Mouse (Mus musculus): ENCODE results near the gene Atxn7l3b. TPM values are rescaled to one million over a fixed set of nuclear protein-coding genes. Genes with fewer than 3 reads are reported as not detected.
"Not testable (repeated sequence)": the region's sequence is repeated elsewhere in the genome, so short reads cannot be mapped to it uniquely, and the experiment has no call there.

The Atxn7l3b gene
- polyA plus RNA-seq (2015; fragmentation: Nextera tagmentation; extraction: Ambion mirVana): 100 and 112 TPM in 2 replicates

DNA sequence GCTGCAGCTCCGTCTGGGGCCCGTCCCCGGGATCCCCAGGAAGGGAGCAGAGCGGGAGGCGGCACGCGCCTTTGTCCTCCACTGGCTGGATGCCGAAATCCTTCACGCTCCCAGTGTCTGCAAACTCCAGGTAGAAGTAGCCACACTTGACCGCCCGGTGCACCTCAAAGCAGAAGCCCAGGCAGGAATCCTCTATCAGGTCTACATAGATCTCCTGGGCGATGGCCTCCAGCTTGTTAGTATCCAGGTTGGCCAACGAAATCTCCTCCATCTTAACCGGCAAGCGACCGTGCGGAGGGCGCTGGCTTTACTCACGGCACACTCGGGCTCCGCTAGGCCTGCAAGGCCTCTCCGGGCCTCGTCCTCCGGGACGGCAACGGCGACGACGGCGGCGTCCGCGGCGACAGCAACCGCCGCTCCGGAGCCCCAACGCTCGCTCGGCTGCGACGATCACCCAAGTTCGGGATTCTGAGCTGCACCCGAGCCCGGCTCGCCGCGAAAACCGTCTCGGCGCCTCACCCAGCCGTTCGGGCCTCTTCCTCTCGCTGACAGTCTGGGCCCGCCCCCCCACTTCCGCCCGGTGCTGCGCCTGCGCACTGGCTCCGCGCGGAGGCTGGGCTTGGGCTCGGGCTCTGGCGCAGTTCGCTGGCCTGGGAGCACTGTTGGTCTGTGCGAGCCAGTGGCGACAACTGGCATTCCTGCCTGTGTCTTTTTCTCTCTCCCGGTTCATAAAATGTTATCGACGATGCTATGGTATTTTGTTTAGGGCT is at the start of gene Atxn7l3b:
Atxn7l3b (minus strand) TSS at position 550 of the 770 bp plus-strand sequence.
- peaks cover 24% of the 10 kb centered on the region for H3K36me3 ChIP-seq (ENCODE audit: control insufficient read depth, insufficient read depth)
- WGBS: under 1% methylated on average over 70 of the region's 70 CpGs
- ATAC-seq (replicated peaks; ENCODE audit: extremely low read depth, insufficient read depth, low FRiP score): peak; percentile 100

DNA sequence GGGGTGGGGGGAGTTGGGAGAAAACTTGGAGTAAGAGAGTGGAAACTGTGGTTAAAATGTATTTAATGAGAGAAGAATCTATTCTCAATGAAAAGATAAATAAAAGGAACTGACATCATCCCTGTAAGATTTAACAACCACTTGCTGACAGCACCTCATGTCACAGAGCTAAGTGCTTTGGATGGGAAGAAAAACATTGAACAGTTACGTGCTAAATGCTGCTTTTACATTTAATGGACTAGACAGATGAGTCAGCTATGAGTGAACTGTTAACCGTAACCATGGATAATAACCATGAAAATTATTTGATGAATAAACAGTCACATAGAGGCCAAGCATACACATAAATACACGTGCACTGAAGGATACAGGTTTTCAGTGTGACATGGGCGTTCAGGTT is 48.8 kb upstream of the Atxn7l3b start:
- Histone ChIP-seq H3K9ac (ENCODE audit: low read length) (no peak overlapping the region), H3K4me3 (ENCODE audit: low read length) (no peak overlapping the region), H3K9me3 (replicated peaks; ENCODE audit: control insufficient read depth, low read length) (no peaks in the 10 kb centered on the region), H3K4me1 (ENCODE audit: control insufficient read depth, insufficient read depth, low read length) (no peaks in the 10 kb centered on the region), H3K27me3 (ENCODE audit: control insufficient read depth, insufficient read depth, low read length) (no peaks in the 10 kb centered on the region), H3K4me2 (ENCODE audit: low read depth, low read length) (no peak overlapping the region), H3K36me3 (ENCODE audit: control insufficient read depth, insufficient read depth) (no peaks in the 10 kb centered on the region), H3K27ac (ENCODE audit: low read length) (no peak overlapping the region)
- ATAC-seq (replicated peaks; ENCODE audit: extremely low read depth, insufficient read depth, low FRiP score): peak; percentile 37; the same call in 1 of the 2 replicates
- 69% methylated on average over 4 of the region's 4 CpGs for WGBS

More for the DNA sequence above, at the start of gene Atxn7l3b:
- peak within 1 kb of the TSS; percentile 98 for H3K27ac ChIP-seq (ENCODE audit: low read length)
- H3K9ac ChIP-seq (ENCODE audit: low read length): peak within 1 kb of the TSS; percentile 99
- H3K9me3 ChIP-seq (replicated peaks; ENCODE audit: control insufficient read depth, low read length): no peaks in the 10 kb centered on the region
- peak within 1 kb of the TSS; percentile 92 for H3K4me2 ChIP-seq (ENCODE audit: low read depth, low read length)
- no peaks in the 10 kb centered on the region for H3K27me3 ChIP-seq (ENCODE audit: control insufficient read depth, insufficient read depth, low read length)
- H3K4me3 ChIP-seq (ENCODE audit: low read length): peak within 1 kb of the TSS; percentile 93
- peaks cover 26% of the 10 kb centered on the region for H3K4me1 ChIP-seq (ENCODE audit: control insufficient read depth, insufficient read depth, low read length)

DNA sequence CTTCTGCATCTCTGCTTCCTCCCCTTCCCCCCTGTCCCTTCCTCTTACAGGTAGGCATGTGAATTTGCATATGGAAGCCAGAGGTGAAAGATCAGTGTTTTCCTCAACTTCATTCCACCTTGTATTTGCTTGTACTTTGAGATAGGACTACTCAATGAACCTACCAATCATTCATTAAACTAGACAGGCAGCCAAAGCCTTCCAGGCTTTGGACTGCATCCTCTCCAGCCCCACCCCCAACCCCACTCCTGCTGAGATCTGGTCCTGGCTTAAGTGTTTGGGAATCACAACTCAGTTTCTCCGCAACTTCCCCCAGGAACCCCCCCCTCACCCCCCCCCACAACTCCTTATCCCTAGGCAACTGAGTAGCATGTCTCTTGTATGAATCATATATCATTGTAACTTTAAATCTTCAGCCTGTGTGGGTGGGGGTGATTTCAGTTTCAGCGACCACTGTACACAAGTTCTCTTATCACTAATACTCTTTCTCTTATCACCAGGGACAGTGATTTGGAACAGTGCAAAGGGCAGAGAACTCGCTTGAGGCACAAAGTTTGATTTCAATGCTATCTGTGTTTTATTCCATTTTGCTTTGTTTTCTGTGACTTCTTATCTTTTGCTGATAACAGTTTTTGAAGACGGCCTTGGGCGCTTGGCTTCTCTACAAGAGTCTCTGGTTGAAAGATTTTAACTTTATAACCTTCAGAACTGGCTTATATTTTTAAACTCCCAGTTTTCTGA is 44.7 kb upstream of the Atxn7l3b start:
- Histone ChIP-seq H3K27me3 (ENCODE audit: control insufficient read depth, insufficient read depth, low read length) (no peaks in the 10 kb centered on the region), H3K9me3 (replicated peaks; ENCODE audit: control insufficient read depth, low read length) (no peaks in the 10 kb centered on the region)

DNA sequence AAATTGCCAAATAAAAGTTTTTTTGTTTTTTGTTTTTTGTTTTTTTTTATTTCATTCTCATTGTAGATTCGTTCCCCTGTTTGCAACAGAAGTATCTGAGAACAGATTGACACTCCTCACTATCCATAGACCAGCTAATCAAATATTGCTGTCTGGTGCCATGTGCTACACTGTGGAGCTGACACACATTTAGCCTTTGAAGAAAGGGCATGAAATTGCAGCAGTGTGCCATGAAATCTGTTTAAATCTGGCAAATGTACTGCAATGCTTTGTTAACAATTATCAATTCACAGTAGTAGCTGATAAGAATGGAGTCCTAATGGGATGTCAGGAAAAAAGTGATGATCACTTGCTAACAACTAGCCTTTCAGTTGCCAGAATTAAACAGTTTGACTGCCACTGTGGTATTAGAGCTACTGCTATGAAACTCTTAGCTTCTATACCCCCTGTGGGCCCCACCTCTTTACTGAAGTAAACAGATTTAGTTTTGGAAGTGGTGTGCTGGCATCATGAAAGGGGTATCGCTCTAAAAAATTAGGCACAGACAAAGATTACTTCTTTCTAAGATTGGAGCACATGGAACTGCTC is 41.3 kb upstream of the Atxn7l3b start:
- no peak for ATAC-seq (replicated peaks; ENCODE audit: extremely low read depth, insufficient read depth, low FRiP score)
- no peaks in the 10 kb centered on the region for H3K36me3 ChIP-seq (ENCODE audit: control insufficient read depth, insufficient read depth)
- H3K27ac ChIP-seq (ENCODE audit: low read length): no peak overlapping the region
- H3K27me3 ChIP-seq (ENCODE audit: control insufficient read depth, insufficient read depth, low read length): no peaks in the 10 kb centered on the region
- no peak overlapping the region for H3K9ac ChIP-seq (ENCODE audit: low read length)
- no peaks in the 10 kb centered on the region for H3K9me3 ChIP-seq (replicated peaks; ENCODE audit: control insufficient read depth, low read length)
- H3K4me3 ChIP-seq (ENCODE audit: low read length): no peak overlapping the region
- no peak overlapping the region for H3K4me2 ChIP-seq (ENCODE audit: low read depth, low read length)
- WGBS: 69% methylated on average over 2 of the region's 2 CpGs
- H3K4me1 ChIP-seq (ENCODE audit: control insufficient read depth, insufficient read depth, low read length): no peaks in the 10 kb centered on the region

More for the DNA sequence above, 44.7 kb upstream of the Atxn7l3b start:
- H3K9ac ChIP-seq (ENCODE audit: low read length): no peak overlapping the region
- H3K36me3 ChIP-seq (ENCODE audit: control insufficient read depth, insufficient read depth): no peaks in the 10 kb centered on the region
- H3K4me1 ChIP-seq (ENCODE audit: control insufficient read depth, insufficient read depth, low read length): no peaks in the 10 kb centered on the region
- no peak overlapping the region for H3K4me3 ChIP-seq (ENCODE audit: low read length)
- WGBS: 12% methylated on average over 5 of the region's 5 CpGs
- no peak overlapping the region for H3K27ac ChIP-seq (ENCODE audit: low read length)
- no peak overlapping the region for H3K4me2 ChIP-seq (ENCODE audit: low read depth, low read length)
- no peak for ATAC-seq (replicated peaks; ENCODE audit: extremely low read depth, insufficient read depth, low FRiP score)

DNA sequence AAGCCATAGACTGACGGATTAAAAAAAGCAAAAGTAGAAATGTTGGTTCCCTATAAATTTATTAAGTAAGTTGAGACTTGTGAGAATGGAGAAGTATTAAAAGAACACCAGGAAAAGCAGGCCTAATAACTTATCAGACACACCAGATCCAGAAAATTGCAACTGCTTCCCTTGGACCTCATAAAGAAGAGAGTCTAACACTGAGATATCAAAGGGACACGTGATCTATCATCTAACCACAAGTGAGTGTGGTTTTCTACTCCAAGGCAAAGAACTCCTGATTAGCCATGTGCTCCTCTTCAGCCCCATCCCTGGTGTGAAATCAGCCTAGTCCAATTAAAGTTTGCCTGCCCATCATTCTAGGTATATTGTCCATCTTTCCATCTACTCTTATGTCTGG is 38.8 kb upstream of the Atxn7l3b start:
- Histone ChIP-seq H3K9ac (ENCODE audit: low read length) (no peak overlapping the region), H3K4me2 (ENCODE audit: low read depth, low read length) (no peak overlapping the region), H3K4me1 (ENCODE audit: control insufficient read depth, insufficient read depth, low read length) (no peaks in the 10 kb centered on the region), H3K9me3 (replicated peaks; ENCODE audit: control insufficient read depth, low read length) (no peaks in the 10 kb centered on the region), H3K27ac (ENCODE audit: low read length) (no peak overlapping the region), H3K4me3 (ENCODE audit: low read length) (no peak overlapping the region), H3K27me3 (ENCODE audit: control insufficient read depth, insufficient read depth, low read length) (no peaks in the 10 kb centered on the region), H3K36me3 (ENCODE audit: control insufficient read depth, insufficient read depth) (no peaks in the 10 kb centered on the region)
- no peak for ATAC-seq (replicated peaks; ENCODE audit: extremely low read depth, insufficient read depth, low FRiP score)
- 68% methylated on average over 2 of the region's 2 CpGs for WGBS

DNA sequence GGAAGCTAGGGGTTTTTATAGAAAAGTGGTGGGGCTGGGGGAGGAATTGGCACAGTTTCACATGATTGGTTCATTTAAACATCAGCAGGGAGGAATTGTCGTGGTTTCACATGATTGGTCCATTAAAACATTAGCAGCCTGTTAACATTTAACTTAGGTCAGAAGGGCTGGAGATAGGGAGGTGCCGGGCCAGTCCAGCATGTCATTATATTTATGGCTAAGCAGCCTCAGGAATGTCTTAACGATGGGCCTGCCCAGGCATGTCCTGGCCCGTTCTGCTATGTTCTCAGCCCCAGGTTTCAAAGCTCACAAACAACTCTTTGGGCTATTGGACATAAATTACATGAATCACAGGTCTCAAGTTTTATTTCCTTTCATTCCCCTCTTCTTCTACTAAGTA is 33.4 kb upstream of the Atxn7l3b start:
- H3K4me3 ChIP-seq (ENCODE audit: low read length); H3K4me1 ChIP-seq (ENCODE audit: control insufficient read depth, insufficient read depth, low read length); H3K27ac ChIP-seq (ENCODE audit: low read length); H3K9me3 ChIP-seq (replicated peaks; ENCODE audit: control insufficient read depth, low read length); ATAC-seq (replicated peaks; ENCODE audit: extremely low read depth, insufficient read depth, low FRiP score); H3K9ac ChIP-seq (ENCODE audit: low read length); H3K36me3 ChIP-seq (ENCODE audit: control insufficient read depth, insufficient read depth); H3K4me2 ChIP-seq (ENCODE audit: low read depth, low read length); H3K27me3 ChIP-seq (ENCODE audit: control insufficient read depth, insufficient read depth, low read length): not testable (repeated sequence)
- 43% methylated on average over 4 of the region's 4 CpGs for WGBS

DNA sequence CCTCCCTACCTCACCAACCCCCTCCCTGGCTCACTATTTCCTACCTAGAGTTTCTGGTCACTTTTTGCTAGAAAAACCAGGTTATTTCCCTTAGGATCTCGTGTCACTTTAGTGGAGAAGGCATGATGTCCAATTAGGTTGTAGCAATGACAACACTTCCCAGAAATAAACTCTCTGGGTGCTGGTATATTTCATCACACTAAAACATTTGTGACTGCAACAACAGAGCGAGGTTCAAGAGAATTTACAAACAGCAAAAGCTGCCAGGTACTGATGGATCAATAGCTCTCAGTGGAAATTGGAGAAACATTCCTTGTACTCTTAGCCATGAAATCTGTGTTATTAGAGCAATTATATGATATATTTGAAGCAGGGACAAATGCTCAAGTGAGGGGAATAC is 25.3 kb upstream of the Atxn7l3b start:
- ATAC-seq (replicated peaks; ENCODE audit: extremely low read depth, insufficient read depth, low FRiP score): no peak
- no peaks in the 10 kb centered on the region for H3K27me3 ChIP-seq (ENCODE audit: control insufficient read depth, insufficient read depth, low read length)
- 50% methylated on average over 2 of the region's 2 CpGs for WGBS

DNA sequence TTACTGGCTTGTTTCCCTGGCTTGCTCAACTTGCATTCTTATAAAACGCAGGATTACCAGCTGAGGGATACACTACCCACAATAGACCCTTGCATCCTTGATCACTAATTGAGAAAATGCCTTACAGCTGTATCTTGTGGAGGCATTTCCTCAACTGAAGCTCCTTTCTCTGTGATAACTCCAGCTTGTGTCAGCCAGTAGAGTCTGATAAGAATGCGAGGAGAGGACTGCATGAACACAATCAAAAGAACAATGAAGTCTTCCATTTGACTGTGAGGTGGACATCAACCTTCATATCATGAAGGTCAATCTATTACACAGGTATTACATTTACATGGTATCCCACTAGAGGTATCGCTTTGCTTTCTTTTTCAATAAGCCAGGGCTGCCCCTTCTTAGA is 19.7 kb upstream of the Atxn7l3b start:
- Histone ChIP-seq H3K4me3 (ENCODE audit: low read length) (no peak overlapping the region), H3K9ac (ENCODE audit: low read length) (no peak overlapping the region), H3K9me3 (replicated peaks; ENCODE audit: control insufficient read depth, low read length) (no peaks in the 10 kb centered on the region), H3K4me1 (ENCODE audit: control insufficient read depth, insufficient read depth, low read length) (no peaks in the 10 kb centered on the region), H3K27me3 (ENCODE audit: control insufficient read depth, insufficient read depth, low read length) (no peaks in the 10 kb centered on the region), H3K4me2 (ENCODE audit: low read depth, low read length) (no peak overlapping the region), H3K27ac (ENCODE audit: low read length) (no peak overlapping the region), H3K36me3 (ENCODE audit: control insufficient read depth, insufficient read depth) (no peaks in the 10 kb centered on the region)
- no peak for ATAC-seq (replicated peaks; ENCODE audit: extremely low read depth, insufficient read depth, low FRiP score)
- WGBS: 76% methylated on average over 3 of the region's 3 CpGs

More for the DNA sequence above, 25.3 kb upstream of the Atxn7l3b start:
- Histone ChIP-seq H3K9ac (ENCODE audit: low read length) (no peak overlapping the region), H3K9me3 (replicated peaks; ENCODE audit: control insufficient read depth, low read length) (no peaks in the 10 kb centered on the region), H3K4me2 (ENCODE audit: low read depth, low read length) (no peak overlapping the region), H3K36me3 (ENCODE audit: control insufficient read depth, insufficient read depth) (no peaks in the 10 kb centered on the region), H3K4me3 (ENCODE audit: low read length) (no peak overlapping the region), H3K27ac (ENCODE audit: low read length) (no peak overlapping the region), H3K4me1 (ENCODE audit: control insufficient read depth, insufficient read depth, low read length) (no peaks in the 10 kb centered on the region)

DNA sequence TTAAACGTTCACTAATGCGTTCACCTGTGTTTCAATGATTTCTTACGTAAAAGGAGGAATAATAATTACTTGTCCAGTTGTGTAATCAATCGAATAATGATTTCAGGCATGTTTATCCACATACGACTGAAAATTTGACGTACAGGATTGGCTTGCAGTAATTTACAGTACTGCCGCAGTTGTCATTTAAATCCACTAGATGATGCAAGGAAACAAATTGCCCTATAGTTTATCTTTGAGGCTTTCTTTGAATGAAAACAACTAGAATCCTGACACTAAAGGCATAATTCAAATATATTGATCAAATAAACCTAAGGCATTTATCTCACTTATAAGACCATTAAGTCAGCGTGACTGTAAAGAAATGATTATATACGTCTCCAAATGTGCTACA is 418 bp upstream of the Atxn7l3b start:
- peak overlapping the region; percentile 93 for H3K4me3 ChIP-seq (ENCODE audit: low read length)
- peak overlapping the region; percentile 92 for H3K4me2 ChIP-seq (ENCODE audit: low read depth, low read length)
- H3K9ac ChIP-seq (ENCODE audit: low read length): peak overlapping the region; percentile 99
- H3K36me3 ChIP-seq (ENCODE audit: control insufficient read depth, insufficient read depth): peaks cover 24% of the 10 kb centered on the region
- peak overlapping the region; percentile 98 for H3K27ac ChIP-seq (ENCODE audit: low read length)
- no peak for ATAC-seq (replicated peaks; ENCODE audit: extremely low read depth, insufficient read depth, low FRiP score)
- no peaks in the 10 kb centered on the region for H3K27me3 ChIP-seq (ENCODE audit: control insufficient read depth, insufficient read depth, low read length)
- 39% methylated on average over 9 of the region's 9 CpGs for WGBS
- no peaks in the 10 kb centered on the region for H3K9me3 ChIP-seq (replicated peaks; ENCODE audit: control insufficient read depth, low read length)
- peaks cover 26% of the 10 kb centered on the region for H3K4me1 ChIP-seq (ENCODE audit: control insufficient read depth, insufficient read depth, low read length)

Measured in heart, embryonic 16.5 days (tissue).